Comparison of ENCODE assay signal across 24 mouse cellular contexts in genomic region chr5:151261558-151261957, GRCm38 (mm10).
"Had no signal": no experiment of that assay in that cellular context is flagged by ENCODE, and none has a peak within 500 bp of the region (broad histone marks: within the 10 kb centered on the region; RNA-seq: fewer than 3 reads in every experiment).

No protein-coding gene starts in this region.

- H3K9ac ChIP-seq: heart, embryonic 13.5 days; heart, embryonic 15.5 days; hindbrain, embryonic 13.5 days; hindbrain, embryonic 15.5 days; limb, embryonic 12.5 days; liver, embryonic 13.5 days; liver, embryonic 15.5 days had no signal

- H3K4me1 ChIP-seq: heart, embryonic 13.5 days; heart, embryonic 15.5 days; hindbrain, embryonic 13.5 days; hindbrain, embryonic 15.5 days; limb, embryonic 10.5 days; limb, embryonic 12.5 days; liver, embryonic 13.5 days; liver, embryonic 15.5 days had no signal

- H3K4me3 ChIP-seq: heart, adult 2 months; heart, embryonic 13.5 days; heart, embryonic 15.5 days; hindbrain, embryonic 13.5 days; hindbrain, embryonic 15.5 days; layer of hippocampus, adult 2 months; left cerebral cortex, adult 2 months; limb, embryonic 10.5 days; limb, embryonic 12.5 days; liver, embryonic 13.5 days; liver, embryonic 15.5 days had no signal

- H3K27ac ChIP-seq: heart, adult 2 months; heart, embryonic 13.5 days; heart, embryonic 15.5 days; hindbrain, embryonic 13.5 days; hindbrain, embryonic 15.5 days; hindbrain, postnatal 0 days; layer of hippocampus, adult 2 months; left cerebral cortex, adult 2 months; limb, embryonic 10.5 days; limb, embryonic 12.5 days; liver, embryonic 13.5 days; liver, embryonic 15.5 days had no signal

- DNase-seq: gastrocnemius, postnatal 10 days; gastrocnemius, postnatal 25 days; heart, adult 11 months; heart, adult 2 months; heart, postnatal 14 days; heart, postnatal 36 days; kidney, adult 11 months; kidney, adult 2 months; kidney, adult 9 months; kidney, postnatal 10 days; kidney, postnatal 25 days; kidney, postnatal 4 days; liver, embryonic 13.5 days had no signal

- H3K27me3 ChIP-seq: heart, embryonic 15.5 days; hindbrain, embryonic 13.5 days; hindbrain, embryonic 15.5 days; limb, embryonic 12.5 days; liver, embryonic 13.5 days; liver, embryonic 15.5 days had no signal

- H3K9me3 ChIP-seq: heart, embryonic 13.5 days; heart, embryonic 15.5 days; hindbrain, embryonic 13.5 days; hindbrain, embryonic 15.5 days; limb, embryonic 10.5 days; limb, embryonic 12.5 days; liver, embryonic 13.5 days; liver, embryonic 15.5 days had no signal

- H3K36me3 ChIP-seq: heart, embryonic 13.5 days; heart, embryonic 15.5 days; hindbrain, embryonic 13.5 days; hindbrain, embryonic 15.5 days; limb, embryonic 10.5 days; limb, embryonic 12.5 days; liver, embryonic 13.5 days; liver, embryonic 15.5 days had no signal

- ATAC-seq: hindbrain, postnatal 0 days; intestine, embryonic 16.5 days had no signal
